Comparison of ENCODE assay signal across 25 mouse cellular contexts in the genomic region with DNA sequence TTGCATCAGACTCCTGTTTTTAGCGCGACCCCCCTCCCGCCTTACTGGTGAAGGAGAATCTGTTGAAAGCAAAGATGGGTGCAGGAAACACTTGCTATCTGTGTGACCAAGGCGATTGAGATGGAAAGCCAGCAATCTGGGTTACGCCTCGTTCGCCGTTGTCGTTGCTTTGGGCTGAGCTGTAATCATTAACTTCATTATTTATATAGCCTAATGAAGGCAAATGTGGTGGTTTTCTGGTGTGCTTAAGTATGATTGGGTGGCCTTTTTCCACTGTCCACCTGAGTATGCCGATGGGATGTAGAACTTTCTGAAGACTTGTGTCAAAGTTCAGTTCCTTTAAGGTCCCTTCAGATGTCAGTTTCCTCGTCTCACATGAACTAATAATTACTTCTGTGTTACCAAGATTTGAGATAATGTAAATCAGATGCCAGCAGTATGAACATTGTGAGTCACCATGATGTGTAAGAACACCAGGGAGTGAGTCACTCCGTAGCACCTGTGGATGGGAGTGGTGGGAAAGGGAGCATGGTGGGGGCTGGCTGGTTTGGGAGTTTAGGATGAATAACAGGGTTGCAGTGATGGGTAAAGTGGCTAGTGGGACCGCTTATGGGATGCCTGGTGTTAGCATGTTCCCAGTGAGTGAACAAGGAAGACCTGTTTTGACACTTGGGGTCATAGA. TPM values are rescaled to one million over a fixed set of nuclear protein-coding genes. Genes with fewer than 3 reads are reported as not detected.
DNase-seq lines count a peak whose midpoint lies in the region; ATAC-seq and TF ChIP-seq lines count a peak whose summit lies in the region.
"Had no signal": no experiment of that assay in that cellular context is flagged by ENCODE, and none has a peak within 500 bp of the region (broad histone marks: within the 10 kb centered on the region; RNA-seq: fewer than 3 reads in every experiment).

No protein-coding gene starts in this region.

- no peak overlapping the region for H3K4me2 ChIP-seq in kidney, embryonic 16.5 days (replicated peaks; ENCODE audit: low read depth, low read length)
- peak overlapping the region; percentile 22 for H3K4me2 ChIP-seq in myocyte (ENCODE audit: low read depth)
- H3K4me2 ChIP-seq: embryonic facial prominence, embryonic 13.5 days; forebrain, embryonic 13.5 days; heart, embryonic 12.5 days had no signal

- DNase-seq in kidney, adult 18-20 months, result no peak
- peak; percentile 38 for DNase-seq in 3134 (ENCODE audit: extremely low read depth, insufficient read length, low spot score)
- no peak for DNase-seq in cerebellum, postnatal 25 days
- DNase-seq in Muller cell, postnatal 12 days (ENCODE audit: inconsistent ontology term), result no peak
- no peak for DNase-seq in left cerebral cortex, adult 18-20 months (ENCODE audit: low spot score in 2 of 2)
- DNase-seq: cerebellum, adult 18-20 months; cerebellum, postnatal 36 days; embryo, embryonic 11 days; heart, postnatal 10 days; layer of hippocampus, adult 9-11 months; thymus, adult 18-20 months; thymus, postnatal 4 days had no signal

- no peaks in the 10 kb centered on the region for H3K4me1 ChIP-seq in kidney, embryonic 16.5 days (ENCODE audit: insufficient read depth, low read length)

- no peak for TF ChIP-seq POLR2A in myocyte (IDR thresholded peaks at IDR 0.05; ENCODE audit: insufficient read length, low read depth)

- WGBS in kidney, embryonic 16.5 days, result 76% methylated on average over 13 of the region's 13 CpGs

- peaks cover 100% of the 10 kb centered on the region for H3K79me2 ChIP-seq in C2C12 (ENCODE audit: control insufficient read depth, insufficient read depth)
- H3K79me2 ChIP-seq in myocyte (ENCODE audit: control insufficient read depth, insufficient read depth), result peaks cover 75% of the 10 kb centered on the region

- H3K27me3 ChIP-seq in kidney, embryonic 16.5 days (ENCODE audit: insufficient read depth, low read length), result no peaks in the 10 kb centered on the region
- no peaks in the 10 kb centered on the region for H3K27me3 ChIP-seq in C2C12 (ENCODE audit: control insufficient read depth, insufficient read depth, insufficient read length)
- H3K27me3 ChIP-seq in myocyte (ENCODE audit: control insufficient read depth, insufficient read depth, insufficient read length), result no peaks in the 10 kb centered on the region
- H3K27me3 ChIP-seq: embryonic facial prominence, embryonic 13.5 days; forebrain, embryonic 13.5 days; heart, embryonic 12.5 days; Patski had no signal

- H3ac ChIP-seq in C2C12 (ENCODE audit: control insufficient read depth, insufficient read length, low read depth), result no peak overlapping the region
- H3ac ChIP-seq in myocyte (ENCODE audit: control insufficient read depth, insufficient read length), result no peak overlapping the region

- peaks cover 79% of the 10 kb centered on the region for H3K79me3 ChIP-seq in C2C12 (ENCODE audit: low read depth)

- no peak for TF ChIP-seq CTCF in C2C12 (IDR thresholded peaks at IDR 0.05; ENCODE audit: control insufficient read depth, insufficient read depth, insufficient read length)

- ATAC-seq in kidney, embryonic 16.5 days (ENCODE audit: low FRiP score, low TSS enrichment), result 0 out of 2 replicates have a peak, but pooled peaks have one; percentile 39
- ATAC-seq: CD4-positive, CD25-positive, alpha-beta regulatory T cell, adult 4 months; forebrain, embryonic 13.5 days; hindbrain, embryonic 16.5 days; lung, postnatal 0 days; Patski had no signal

- H3K9me3 ChIP-seq in kidney, embryonic 16.5 days (ENCODE audit: low read length), result no peaks in the 10 kb centered on the region
- H3K9me3 ChIP-seq: embryonic facial prominence, embryonic 13.5 days; forebrain, embryonic 13.5 days; heart, embryonic 12.5 days; hindbrain, embryonic 10.5 days had no signal

- H3K27ac ChIP-seq in kidney, embryonic 16.5 days (ENCODE audit: low read length), result no peak overlapping the region
- H3K27ac ChIP-seq: embryonic facial prominence, embryonic 13.5 days; forebrain, embryonic 13.5 days; hindbrain, embryonic 10.5 days; left cerebral cortex, adult 2 months; midbrain, embryonic 10.5 days had no signal

- H3K4me3 ChIP-seq in kidney, embryonic 16.5 days (ENCODE audit: low read length), result no peak overlapping the region
- H3K4me3 ChIP-seq in C2C12 (ENCODE audit: insufficient read depth, poor library complexity, severe bottlenecking) (no peak overlapping the region), myocyte (no peak overlapping the region)
- H3K4me3 ChIP-seq: embryonic facial prominence, embryonic 13.5 days; forebrain, embryonic 13.5 days; heart, embryonic 12.5 days; hindbrain, embryonic 10.5 days; left cerebral cortex, adult 2 months; midbrain, embryonic 10.5 days had no signal

- no peaks in the 10 kb centered on the region for H3K36me3 ChIP-seq in kidney, embryonic 16.5 days (ENCODE audit: insufficient read depth, low read length)
- H3K36me3 ChIP-seq in C2C12 (ENCODE audit: control insufficient read depth, insufficient read depth) (peaks cover 12% of the 10 kb centered on the region), myocyte (ENCODE audit: control insufficient read depth, insufficient read depth) (no peaks in the 10 kb centered on the region)
- H3K36me3 ChIP-seq: embryonic facial prominence, embryonic 13.5 days; heart, embryonic 12.5 days; hindbrain, embryonic 10.5 days; midbrain, embryonic 10.5 days had no signal

- no peak overlapping the region for H3K9ac ChIP-seq in kidney, embryonic 16.5 days (replicated peaks; ENCODE audit: low read length)
- H3K9ac ChIP-seq: embryonic facial prominence, embryonic 13.5 days; forebrain, embryonic 13.5 days; heart, embryonic 12.5 days had no signal

TF ChIP-seq in C2C12, 6 proteins besides CTCF, POLR2A, EP300 and RAD21:
- TF ChIP-seq MYOD1 (IDR thresholded peaks at IDR 0.05; ENCODE audit: control insufficient read depth, insufficient read length, low read depth) (peak; percentile 97), FOSL1 (IDR thresholded peaks at IDR 0.05; ENCODE audit: insufficient read depth, low read length, poor library complexity, severe bottlenecking) (peak; percentile 97), CEBPB (IDR thresholded peaks at IDR 0.05; ENCODE audit: low read depth) (no peak)

TF ChIP-seq in myocyte, 11 proteins besides CTCF, POLR2A, EP300 and RAD21:
- TF ChIP-seq MYOG (IDR thresholded peaks at IDR 0.05; ENCODE audit: control insufficient read depth in 1 of 3, insufficient read depth in 1 of 3, insufficient read length in 2 of 3, low read depth in 2 of 3) (peak in 1 of 3 experiments; percentile 60), REST (IDR thresholded peaks at IDR 0.05; ENCODE audit: insufficient read depth, insufficient read length) (no peak), MYOD1 (IDR thresholded peaks at IDR 0.05; ENCODE audit: control insufficient read depth in 1 of 3, insufficient read length in 2 of 3, low read depth in 2 of 3) (peak in 2 of 3 experiments; percentile 53 to 91)

RNA-seq across cellular contexts. Expression of a gene that starts 14.3 kb away (rescaled TPM):
- 17.2 and 19.3 TPM in 2 replicates for polyA plus RNA-seq in kidney, embryonic 16.5 days (2015; fragmentation: Nextera tagmentation; extraction: Ambion mirVana)
- polyA plus RNA-seq in C2C12 (2012; fragmentation: generic; extraction: Trizol), result 23.8 TPM
- 11.1 TPM for polyA plus RNA-seq in myocyte (2012; fragmentation: generic; extraction: Trizol)
- total RNA-seq in left cerebral cortex, adult 18-20 months (2021), result 10 to 100 TPM; 88.3 to 91.8 TPM
